Comparison of ENCODE assay signal across 7 mouse cellular contexts in genomic region chrX:36552055-36552587, GRCm38 (mm10). TPM values are rescaled to one million over a fixed set of nuclear protein-coding genes. Genes with fewer than 3 reads are reported as not detected.
DNase-seq lines count a peak whose midpoint lies in the region; ATAC-seq and TF ChIP-seq lines count a peak whose summit lies in the region.

No protein-coding gene starts in this region.

- 14% methylated on average over 5 of the region's 5 CpGs for WGBS in intestine, embryonic 14.5 days
- 32% methylated on average over 5 of the region's 5 CpGs for WGBS in midbrain, embryonic 13.5 days

- CTCF ChIA-PET in Patski (lab: Charles Lee): interaction anchor here (1.3 kb wide), 1 partner anchor 19 kb away, joined by 3 read pairs; no protein-coding TSS in a partner anchor

- H3K9ac ChIP-seq in intestine, embryonic 14.5 days (ENCODE audit: low read length): no peak overlapping the region
- no peak overlapping the region for H3K9ac ChIP-seq in midbrain, embryonic 13.5 days (replicated peaks)

- peak overlapping the region; percentile 15; the same call in 1 of the 2 replicates for H3K4me2 ChIP-seq in intestine, embryonic 14.5 days (ENCODE audit: low read length)
- H3K4me2 ChIP-seq in midbrain, embryonic 13.5 days (replicated peaks): no peak overlapping the region

- H3K36me3 ChIP-seq in intestine, embryonic 14.5 days (ENCODE audit: control insufficient read depth, insufficient read depth, low read length): no peaks in the 10 kb centered on the region
- no peaks in the 10 kb centered on the region for H3K36me3 ChIP-seq in midbrain, embryonic 13.5 days

- TF ChIP-seq CTCF in Patski (IDR thresholded peaks at IDR 0.05): no peak

- DNase-seq in Patski (ENCODE audit: low read depth, low spot score): no peak
- DNase-seq in embryo, embryonic 10 days (ENCODE audit: low spot score): peak; percentile 37
- peak; percentile 63 for DNase-seq in gastrocnemius, postnatal 25 days
- DNase-seq in intestine, embryonic 14.5 days (ENCODE audit: low spot score): peak; percentile 80
- peak; percentile 17 for DNase-seq in left cerebral cortex, postnatal 4 days
- peak; percentile 58 for DNase-seq in testis, postnatal 10 days (ENCODE audit: low spot score)

- peaks cover 5% of the 10 kb centered on the region; the same call in 1 of the 2 replicates for H3K4me1 ChIP-seq in intestine, embryonic 14.5 days (replicated peaks; ENCODE audit: control insufficient read depth, insufficient read depth, low read length)
- H3K4me1 ChIP-seq in midbrain, embryonic 13.5 days (replicated peaks): peaks cover 11% of the 10 kb centered on the region; the same call in 1 of the 2 replicates

- no peak overlapping the region for H3K4me3 ChIP-seq in intestine, embryonic 14.5 days (ENCODE audit: low read depth, low read length)
- no peak overlapping the region for H3K4me3 ChIP-seq in midbrain, embryonic 13.5 days (replicated peaks)

- in situ Hi-C loops in Patski (cut with MboI; ENCODE audit: low pct_unique_long_range_greater_than_20kb): no loop called here

- POLR2A ChIA-PET in Patski (lab: Charles Lee): no interaction called here

- H3K9me3 ChIP-seq in intestine, embryonic 14.5 days (ENCODE audit: control insufficient read depth, low read length): no peaks in the 10 kb centered on the region
- no peaks in the 10 kb centered on the region for H3K9me3 ChIP-seq in midbrain, embryonic 13.5 days

- peak; percentile 60 for ATAC-seq in Patski
- peak; percentile 86 for ATAC-seq in intestine, embryonic 14.5 days (replicated peaks; ENCODE audit: low FRiP score, low TSS enrichment, low read depth)
- peak; percentile 89 for ATAC-seq in midbrain, embryonic 13.5 days

- no peaks in the 10 kb centered on the region for H3K27me3 ChIP-seq in Patski
- no peaks in the 10 kb centered on the region for H3K27me3 ChIP-seq in intestine, embryonic 14.5 days (replicated peaks; ENCODE audit: control insufficient read depth, insufficient read depth, low read length)
- H3K27me3 ChIP-seq in midbrain, embryonic 13.5 days: no peaks in the 10 kb centered on the region

- peak overlapping the region; percentile 85 for H3K27ac ChIP-seq in intestine, embryonic 14.5 days (ENCODE audit: low read depth)
- peak overlapping the region; percentile 62 for H3K27ac ChIP-seq in midbrain, embryonic 13.5 days

- intact Hi-C loops in left cerebral cortex, postnatal 4 days (cut with DNase I): no loop called here

RNA-seq across cellular contexts. Expression of gene Pgrmc1, which starts 45.9 kb away (rescaled TPM):
- 154 TPM for polyA plus RNA-seq in Patski (2021)
- total RNA-seq in gastrocnemius, postnatal 25 days (2021): 10 to 100 TPM in 1 of 2 experiments, 1 to 10 TPM in 1; 7.2 to 11.7 TPM
- 205 and 214 TPM in 2 replicates for polyA plus RNA-seq in intestine, embryonic 14.5 days (2014; fragmentation: Nextera tagmentation; extraction: Ambion mirVana)
- total RNA-seq in left cerebral cortex, postnatal 4 days (2021): 100 to 1,000 TPM; 273 to 292 TPM
- polyA plus RNA-seq in midbrain, embryonic 13.5 days (2015; fragmentation: Nextera tagmentation; extraction: Ambion mirVana): 610 and 651 TPM in 2 replicates
